Mouse (Mus musculus) ES-E14 (cell line): ENCODE results near the gene Kcna3. TPM values are rescaled to one million over a fixed set of nuclear protein-coding genes. Genes with fewer than 3 reads are reported as not detected.

Experiments used
- DNase-seq: peaks from one replicate; pipeline ENCODE4 v3.0.0-alpha.2; 2013; ENCODE audit warnings: low read depth, low spot score
- H3K27ac ChIP-seq: 2 replicates; pipeline ENCODE4 v1.5.1; 2012; ENCODE audit warnings: low read depth, mild to moderate bottlenecking, low read length, moderate library complexity, mixed read lengths; ENCODE audit not compliant: poor library complexity, insufficient read depth, severe bottlenecking
- H3K36me3 ChIP-seq: 2 replicates; pipeline ENCODE4 v1.6.1; 2012; ENCODE audit warnings: mild to moderate bottlenecking, low read length, moderate library complexity, mixed read lengths; ENCODE audit not compliant: control insufficient read depth, poor library complexity, insufficient read depth, severe bottlenecking
- H3K4me1 ChIP-seq, 2 experiments: fragments of 150-350 bp in 1 of 2; sonication (generic) in 1 of 2; 2 replicates each; pipeline ENCODE4 v1.6.1; 2012; ENCODE audit warnings: low read length in 2 of 2, mild to moderate bottlenecking in 1 of 2, mixed read lengths in 1 of 2; ENCODE audit not compliant: control insufficient read depth in 2 of 2, insufficient read depth in 2 of 2, poor library complexity in 1 of 2
- H3K4me3 ChIP-seq, 2 experiments: fragments of 150-350 bp in 1 of 2; sonication (generic) in 1 of 2; 2 replicates each; pipeline ENCODE4 v1.5.1; 2012; ENCODE audit warnings: low read length in 2 of 2, low read depth in 1 of 2, mild to moderate bottlenecking in 1 of 2, mixed read lengths in 1 of 2; ENCODE audit not compliant: insufficient read depth in 1 of 2, poor library complexity in 1 of 2, severe bottlenecking in 1 of 2
- H3K9ac ChIP-seq: 2 replicates; pipeline ENCODE4 v1.6.1; 2012; ENCODE audit warnings: low read depth, mild to moderate bottlenecking, low read length, mixed read lengths; ENCODE audit not compliant: poor library complexity, insufficient read depth, severe bottlenecking
- H3K9me3 ChIP-seq: fragments of 150-350 bp; sonication (generic); 2 replicates; pipeline ENCODE4 v1.6.1; 2012; ENCODE audit warnings: low read depth, mild to moderate bottlenecking, low read length; ENCODE audit not compliant: control insufficient read depth, insufficient read depth
- CHD2 ChIP-seq: IDR thresholded peaks from 2 replicates; pipeline ENCODE4 v1.6.1; 2014; ENCODE audit warnings: mild to moderate bottlenecking, low read depth, low read length, inconsistent platforms
- HCFC1 ChIP-seq: IDR thresholded peaks from 2 replicates; pipeline ENCODE4 v1.6.1; 2012; ENCODE audit warnings: low read length, inconsistent platforms, borderline replicate concordance; ENCODE audit not compliant: insufficient read depth
- MAFK ChIP-seq: IDR thresholded peaks from 2 replicates; pipeline ENCODE4 v1.6.1; 2014; ENCODE audit warnings: mild to moderate bottlenecking, low read depth, low read length, inconsistent platforms; ENCODE audit not compliant: insufficient read depth
- ZC3H11A ChIP-seq: IDR thresholded peaks from 2 replicates; pipeline ENCODE4 v1.6.1; 2012; ENCODE audit warnings: low read depth, mild to moderate bottlenecking, inconsistent platforms, low read length, borderline replicate concordance
- ZNF384 ChIP-seq: IDR thresholded peaks from 2 replicates; pipeline ENCODE4 v1.6.1; 2012; ENCODE audit warnings: low read depth, low read length, inconsistent platforms
- in situ Hi-C, 2 experiments: fragments of 600-800 bp; cut with MboI; formaldehyde crosslinking; loops; one replicate each; pipeline ENCODE4 v1.15.1; 2025; ENCODE audit warnings: low sequenced_read_pairs in 2 of 2, inconsistent platforms in 1 of 2; ENCODE audit not compliant: unreplicated experiment in 2 of 2
- total RNA-seq: library from RNA; depleted of rRNA; stranded (reverse); fragments of 300-350 nt; gene quantifications from 2 replicates; pipeline ENCODE4 v1.2.3, GENCODE M21; 2012

The Kcna3 gene
- total RNA-seq, 1 experiment = 0.85 TPM

DNA sequence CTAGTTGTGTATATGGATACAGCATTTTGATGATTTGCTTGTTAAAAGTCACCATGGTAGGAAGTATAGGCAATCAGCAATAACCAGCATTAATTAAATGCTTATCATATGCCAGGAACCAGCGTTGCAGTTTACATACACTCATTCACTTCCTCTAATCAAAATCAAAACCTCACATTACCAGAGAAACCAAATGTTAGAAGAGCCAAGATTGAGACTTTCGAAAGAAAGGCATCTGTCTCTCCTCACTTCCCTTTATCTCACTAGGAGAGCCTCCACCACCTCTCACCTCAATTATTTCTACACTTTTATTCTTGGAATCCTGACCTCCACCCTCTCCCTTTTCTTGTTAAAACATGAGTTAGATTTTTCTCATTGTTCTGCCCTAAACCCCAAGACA is 35.8 kb upstream of the Kcna3 start:
- TF ChIP-seq CHD2 (no peak), ZNF384 (no peak), ZC3H11A (no peak), HCFC1 (no peak), MAFK (no peak)
- Histone ChIP-seq H3K36me3 (no peaks in the 10 kb centered on the region), H3K9ac (no peak overlapping the region), H3K9me3 (no peaks in the 10 kb centered on the region), H3K4me3 (no peak overlapping the region), H3K27ac (no peak overlapping the region), H3K4me1 (no peaks in the 10 kb centered on the region)
- in situ Hi-C loops = no loop called here
- DNase-seq = no peak

DNA sequence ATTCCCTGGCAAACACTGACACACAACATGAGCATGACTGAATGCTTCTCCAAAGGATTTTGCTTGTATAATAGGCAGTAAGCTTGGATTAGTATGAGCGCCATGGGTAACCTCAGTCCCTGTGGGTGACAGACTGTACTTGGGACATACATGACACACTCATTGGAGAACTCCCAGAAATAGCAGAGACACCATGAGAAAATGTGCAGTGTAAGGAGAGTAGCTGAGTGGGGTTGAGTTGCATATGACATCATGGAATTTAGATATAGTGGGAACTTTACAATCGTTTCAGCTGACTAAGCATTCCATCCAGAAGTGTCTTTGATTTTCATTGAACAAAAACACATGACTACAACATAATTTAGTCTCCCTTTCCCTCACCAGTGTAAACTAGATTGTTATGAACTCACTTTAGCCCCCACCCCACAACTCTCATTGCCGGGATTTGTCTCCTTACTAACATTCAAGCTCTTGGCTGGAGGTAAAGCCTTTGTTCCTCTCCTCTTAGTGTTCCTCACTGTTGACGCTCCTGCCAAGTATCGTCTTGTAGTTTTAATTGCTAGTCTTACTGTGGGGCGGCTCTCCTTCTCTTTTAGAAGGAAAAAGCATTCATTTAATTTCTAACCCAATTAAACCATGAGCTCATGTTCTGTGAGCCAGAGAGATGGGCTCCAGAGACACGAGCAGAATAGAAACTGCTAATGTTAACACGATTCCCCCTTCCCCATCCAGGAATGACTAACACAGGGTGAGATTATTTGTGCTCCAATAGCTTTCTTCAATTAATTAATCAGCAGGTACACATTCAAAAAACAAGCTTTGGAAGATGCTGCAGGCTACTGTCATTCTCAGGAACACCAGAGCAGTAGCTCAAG is 33.5 kb upstream of the Kcna3 start:
- H3K4me3 ChIP-seq = no peak overlapping the region

DNA sequence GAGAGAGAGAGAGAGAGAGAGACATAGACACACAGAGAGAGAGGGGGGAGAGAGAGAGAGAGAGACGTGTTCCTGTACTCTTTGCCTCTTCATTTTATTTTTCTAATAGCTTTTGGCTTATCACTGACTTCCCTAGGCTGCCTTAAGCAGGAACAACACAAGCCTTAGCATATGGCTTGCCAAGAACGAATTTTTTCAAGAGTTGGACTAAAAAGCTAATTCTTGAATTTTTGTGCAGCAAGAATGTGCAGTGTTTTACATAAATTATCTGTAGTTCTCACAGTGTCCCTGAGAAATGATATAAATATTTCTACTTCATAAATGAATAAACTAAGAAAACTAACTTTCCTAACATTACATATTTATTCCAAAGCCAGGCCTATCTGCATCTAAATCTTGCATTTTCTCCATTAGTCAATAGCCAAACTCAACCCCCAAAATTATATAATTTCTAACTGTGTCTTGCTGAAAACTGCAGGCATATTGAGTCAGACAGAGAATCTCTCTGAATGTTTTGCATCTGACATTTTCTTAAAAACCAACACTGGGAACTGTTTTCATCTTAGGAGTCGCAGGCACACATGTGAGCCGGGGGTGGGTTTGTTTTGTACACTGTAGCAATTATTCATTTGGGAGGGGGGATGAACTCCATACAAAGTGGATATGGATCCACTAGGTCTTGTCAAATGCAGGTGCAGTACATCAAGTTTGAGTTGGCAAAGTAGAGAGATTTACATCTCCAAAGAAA is 26.5 kb upstream of the Kcna3 start:
- H3K9ac ChIP-seq = no peak overlapping the region
- in situ Hi-C loops = no loop called here
- no peak overlapping the region for H3K4me3 ChIP-seq
- no peaks in the 10 kb centered on the region for H3K4me1 ChIP-seq
- no peaks in the 10 kb centered on the region for H3K9me3 ChIP-seq
- no peak for TF ChIP-seq HCFC1
- H3K36me3 ChIP-seq = no peaks in the 10 kb centered on the region
- H3K27ac ChIP-seq = no peak overlapping the region
- DNase-seq = no peak

More for the DNA sequence above, 33.5 kb upstream of the Kcna3 start:
- no peak for DNase-seq
- no peaks in the 10 kb centered on the region for H3K4me1 ChIP-seq
- in situ Hi-C loops = no loop called here
- no peak overlapping the region for H3K27ac ChIP-seq
- no peak for TF ChIP-seq HCFC1
- TF ChIP-seq MAFK = 0 out of 2 replicates have a peak, but pooled peaks have one; percentile 34
- TF ChIP-seq CHD2 = no peak
- TF ChIP-seq ZC3H11A = no peak
- TF ChIP-seq ZNF384 = no peak
- H3K9me3 ChIP-seq = no peaks in the 10 kb centered on the region
- H3K9ac ChIP-seq = no peak overlapping the region
- H3K36me3 ChIP-seq = no peaks in the 10 kb centered on the region

DNA sequence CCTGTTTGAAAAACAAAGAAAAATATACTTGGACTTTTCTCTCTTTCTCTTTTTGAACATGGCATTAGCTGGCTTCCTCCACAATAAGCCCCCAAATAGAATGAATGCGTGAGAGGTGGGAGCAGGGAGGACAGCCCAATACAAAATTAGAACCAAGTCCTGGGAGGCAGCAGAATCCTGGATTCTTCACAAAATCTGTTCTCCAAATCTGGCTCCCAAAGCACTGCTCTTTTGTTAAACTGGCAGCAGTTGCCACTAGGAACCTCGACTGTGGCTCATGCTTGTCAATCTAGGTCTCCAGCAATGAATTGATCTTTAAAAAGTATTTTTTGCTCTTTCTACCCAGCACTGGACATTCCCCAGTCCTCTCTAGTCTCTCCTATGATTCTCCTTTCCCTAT is 17.7 kb upstream of the Kcna3 start:
- Histone ChIP-seq H3K36me3 (no peaks in the 10 kb centered on the region), H3K27ac (no peak overlapping the region), H3K4me3 (no peak overlapping the region), H3K9ac (no peak overlapping the region), H3K9me3 (no peaks in the 10 kb centered on the region), H3K4me1 (no peaks in the 10 kb centered on the region)
- DNase-seq = no peak
- in situ Hi-C loops = no loop called here
- no peak for TF ChIP-seq HCFC1
- TF ChIP-seq MAFK = no peak
- no peak for TF ChIP-seq CHD2
- no peak for TF ChIP-seq ZNF384
- no peak for TF ChIP-seq ZC3H11A
